In the genomic region with DNA sequence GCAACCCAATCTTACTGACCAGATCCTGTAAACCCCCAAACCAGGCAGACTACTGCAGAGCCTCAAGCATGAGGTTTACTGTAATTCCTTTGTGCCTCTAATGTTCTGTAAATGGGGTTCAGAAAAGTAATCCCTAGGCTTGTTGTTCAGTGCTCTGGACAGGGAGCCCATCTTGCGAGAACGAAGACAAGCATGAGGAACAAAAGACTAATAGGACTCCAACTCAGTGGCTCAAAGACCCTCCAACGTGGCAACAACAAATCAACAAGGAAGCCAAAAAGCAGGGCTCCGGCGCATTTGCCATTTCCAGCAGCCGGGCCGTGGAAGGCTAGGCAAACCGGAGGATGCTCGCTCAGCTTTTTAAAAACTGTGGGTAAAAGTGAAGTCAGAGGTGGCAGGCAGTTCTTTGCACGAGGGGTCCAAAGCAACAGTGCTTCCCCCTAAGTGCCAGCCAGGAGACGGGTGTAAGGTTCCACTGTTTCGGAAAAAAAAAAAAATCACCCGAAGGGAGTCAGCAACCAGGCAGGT, we compare ENCODE assay signal across 8 mouse cellular contexts. TPM values are rescaled to one million over a fixed set of nuclear protein-coding genes. Genes with fewer than 3 reads are reported as not detected.
DNase-seq lines count a peak whose midpoint lies in the region; ATAC-seq and TF ChIP-seq lines count a peak whose summit lies in the region.

No protein-coding gene starts in this region.

- H3K27ac ChIP-seq in layer of hippocampus, adult 2 months = peak overlapping the region; percentile 97
- H3K27ac ChIP-seq in embryonic facial prominence, embryonic 11.5 days (replicated peaks; ENCODE audit: low read depth, low read length) = 0 out of 2 replicates have a peak overlapping the region, but pooled peaks have one; percentile 83
- H3K27ac ChIP-seq in hindbrain, embryonic 15.5 days (replicated peaks) = peak overlapping the region; percentile 85

- H3K4me1 ChIP-seq in embryonic facial prominence, embryonic 11.5 days (ENCODE audit: control insufficient read depth, insufficient read depth, low read length) = peaks cover 7% of the 10 kb centered on the region
- peaks cover 56% of the 10 kb centered on the region for H3K4me1 ChIP-seq in hindbrain, embryonic 15.5 days (replicated peaks)

- TF ChIP-seq POLR2A in myocyte (IDR thresholded peaks at IDR 0.05; ENCODE audit: insufficient read length, low read depth) = no peak

- H3K79me2 ChIP-seq in myocyte (ENCODE audit: control insufficient read depth, insufficient read depth) = no peaks in the 10 kb centered on the region

- H3K9ac ChIP-seq in embryonic facial prominence, embryonic 11.5 days (replicated peaks; ENCODE audit: low read length) = peak overlapping the region; percentile 77
- H3K9ac ChIP-seq in hindbrain, embryonic 15.5 days = peak overlapping the region; percentile 64

- no peak for DNase-seq in layer of hippocampus, adult 2 months (ENCODE audit: low spot score in 2 of 2)
- DNase-seq in layer of hippocampus, adult 8-10 months (ENCODE audit: low spot score in 2 of 2) = no peak
- DNase-seq in embryonic facial prominence, embryonic 11.5 days (ENCODE audit: low spot score) = peak; percentile 15
- no peak for DNase-seq in retina, postnatal 1 day
- DNase-seq in adrenal gland, adult 18-20 months (ENCODE audit: low spot score in 2 of 2) = no peak
- no peak for DNase-seq in lung, postnatal 36 days

- H3K9me3 ChIP-seq in embryonic facial prominence, embryonic 11.5 days (replicated peaks; ENCODE audit: control insufficient read depth, low read length) = no peaks in the 10 kb centered on the region
- no peaks in the 10 kb centered on the region for H3K9me3 ChIP-seq in hindbrain, embryonic 15.5 days

- H3ac ChIP-seq in myocyte (ENCODE audit: control insufficient read depth, insufficient read length) = peak overlapping the region; percentile 57

- no peak for ATAC-seq in embryonic facial prominence, embryonic 11.5 days (replicated peaks; ENCODE audit: insufficient number of reproducible peaks, low FRiP score, low TSS enrichment, low read depth)
- no peak for ATAC-seq in hindbrain, embryonic 15.5 days (ENCODE audit: low FRiP score, low read depth)

- no peaks in the 10 kb centered on the region for H3K27me3 ChIP-seq in embryonic facial prominence, embryonic 11.5 days (ENCODE audit: control insufficient read depth, insufficient read depth, low read length)
- H3K27me3 ChIP-seq in hindbrain, embryonic 15.5 days = no peaks in the 10 kb centered on the region
- no peaks in the 10 kb centered on the region for H3K27me3 ChIP-seq in myocyte (ENCODE audit: control insufficient read depth, insufficient read depth, insufficient read length)

- WGBS in embryonic facial prominence, embryonic 11.5 days = 1% methylated on average over 13 of the region's 13 CpGs
- WGBS in hindbrain, embryonic 15.5 days = 2% methylated on average over 13 of the region's 13 CpGs

- TF ChIP-seq CTCF in layer of hippocampus, adult 2 months (conservative IDR thresholded peaks at IDR 0.05) = no peak

- peak overlapping the region; percentile 89 for H3K4me2 ChIP-seq in embryonic facial prominence, embryonic 11.5 days (ENCODE audit: low read depth, low read length)
- H3K4me2 ChIP-seq in hindbrain, embryonic 15.5 days = peak overlapping the region; percentile 84
- peak overlapping the region; percentile 91 for H3K4me2 ChIP-seq in myocyte (ENCODE audit: low read depth)

- H3K4me3 ChIP-seq in layer of hippocampus, adult 2 months = peak overlapping the region; percentile 100
- H3K4me3 ChIP-seq in embryonic facial prominence, embryonic 11.5 days (ENCODE audit: low read depth, low read length) = peak overlapping the region; percentile 96
- H3K4me3 ChIP-seq in hindbrain, embryonic 15.5 days = peak overlapping the region; percentile 85
- peak overlapping the region; percentile 39 for H3K4me3 ChIP-seq in myocyte

- no peaks in the 10 kb centered on the region for H3K36me3 ChIP-seq in embryonic facial prominence, embryonic 11.5 days (replicated peaks; ENCODE audit: control insufficient read depth, insufficient read depth, low read depth, low read length)
- no peaks in the 10 kb centered on the region for H3K36me3 ChIP-seq in hindbrain, embryonic 15.5 days
- no peaks in the 10 kb centered on the region for H3K36me3 ChIP-seq in myocyte (ENCODE audit: control insufficient read depth, insufficient read depth)

TF ChIP-seq in myocyte, 11 proteins besides CTCF, POLR2A, EP300 and RAD21:
- TF ChIP-seq USF1 (IDR thresholded peaks at IDR 0.05; ENCODE audit: low read depth) (no peak), SRF (IDR thresholded peaks at IDR 0.05; ENCODE audit: control insufficient read depth, insufficient read length, low read depth) (no peak), TCF3 (IDR thresholded peaks at IDR 0.05; ENCODE audit: insufficient read length, low read depth) (no peak), REST (IDR thresholded peaks at IDR 0.05; ENCODE audit: insufficient read depth, insufficient read length) (no peak), E2F4 (IDR thresholded peaks at IDR 0.05; ENCODE audit: insufficient read depth) (no peak), MYOG (IDR thresholded peaks at IDR 0.05; ENCODE audit: control insufficient read depth in 1 of 3, insufficient read depth in 1 of 3, insufficient read length in 2 of 3, low read depth in 2 of 3) (no peak), MYOD1 (IDR thresholded peaks at IDR 0.05; ENCODE audit: control insufficient read depth in 1 of 3, insufficient read length in 2 of 3, low read depth in 2 of 3) (no peak), POLR2AphosphoS2 (IDR thresholded peaks at IDR 0.05; ENCODE audit: insufficient read length, low read depth) (no peak), TCF12 (IDR thresholded peaks at IDR 0.05; ENCODE audit: insufficient read depth, poor library complexity, severe bottlenecking) (no peak), MAX (IDR thresholded peaks at IDR 0.05; ENCODE audit: low read depth) (no peak), CEBPB (IDR thresholded peaks at IDR 0.05; ENCODE audit: insufficient read depth, poor library complexity, severe bottlenecking) (no peak)

RNA-seq across cellular contexts. Expression of gene Ypel2, which starts 1.0 kb away (rescaled TPM):
- 10 to 100 TPM; 23.3 to 23.6 TPM for total RNA-seq in layer of hippocampus, adult 2 months (2021)
- total RNA-seq in layer of hippocampus, adult 8-10 months (2022) = 10 to 100 TPM; 21.5 to 28.4 (median 24.6) TPM
- 6.2 and 7.6 TPM in 2 replicates for polyA plus RNA-seq in embryonic facial prominence, embryonic 11.5 days (2014; fragmentation: Nextera tagmentation; extraction: Ambion mirVana)
- polyA plus RNA-seq in hindbrain, embryonic 15.5 days (2015; fragmentation: Nextera tagmentation; extraction: Ambion mirVana) = 4.2 and 5.1 TPM in 2 replicates
- 1.5 TPM for polyA plus RNA-seq in myocyte (2012; fragmentation: generic; extraction: Trizol)
- 10 to 100 TPM; 12.8 to 31.2 TPM for total RNA-seq in adrenal gland, adult 18-20 months (2021)

Comparison
In these comparisons a context has a peak if more than half of its experiments do, and no peak if none do; other contexts are left out.
1. H3K4me3 ChIP-seq: peak in every context shown above with its lines; median percentile 100 in layer of hippocampus, adult 2 months; 96 in embryonic facial prominence, embryonic 11.5 days; 85 in hindbrain, embryonic 15.5 days; 39 in myocyte.